Mouse (Mus musculus) retina, embryonic 14.5 days (tissue): ENCODE measurements around the gene Olfr448.

Experiments
- DNase-seq: peaks from one replicate; pipeline ENCODE4 v3.0.0-alpha.2; 2015; ENCODE audit warnings: low spot score

Olfr448 gene

DNA sequence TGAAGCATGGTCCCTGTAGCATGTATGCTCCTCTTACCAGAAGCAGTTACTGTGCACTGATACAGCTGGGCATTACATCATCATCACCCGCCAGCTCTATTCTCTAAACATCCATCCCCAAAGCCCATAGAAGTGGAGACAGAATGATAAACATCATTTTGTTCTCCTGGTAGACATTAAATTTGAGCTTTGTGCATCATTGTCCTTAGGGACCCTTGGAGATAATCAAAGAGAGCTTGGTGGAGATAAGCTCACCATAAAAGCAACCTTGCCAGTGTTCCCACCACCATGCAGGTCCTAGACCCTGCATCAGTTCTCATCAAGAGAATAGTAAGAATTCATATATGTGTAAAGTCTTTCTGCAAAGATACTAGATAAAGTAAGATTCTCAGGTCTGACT is at the start of gene Olfr448:
TSS of gene Olfr448 (plus strand) at position 301 of the 400 bp plus-strand sequence.
- DNase-seq = no peak

DNA sequence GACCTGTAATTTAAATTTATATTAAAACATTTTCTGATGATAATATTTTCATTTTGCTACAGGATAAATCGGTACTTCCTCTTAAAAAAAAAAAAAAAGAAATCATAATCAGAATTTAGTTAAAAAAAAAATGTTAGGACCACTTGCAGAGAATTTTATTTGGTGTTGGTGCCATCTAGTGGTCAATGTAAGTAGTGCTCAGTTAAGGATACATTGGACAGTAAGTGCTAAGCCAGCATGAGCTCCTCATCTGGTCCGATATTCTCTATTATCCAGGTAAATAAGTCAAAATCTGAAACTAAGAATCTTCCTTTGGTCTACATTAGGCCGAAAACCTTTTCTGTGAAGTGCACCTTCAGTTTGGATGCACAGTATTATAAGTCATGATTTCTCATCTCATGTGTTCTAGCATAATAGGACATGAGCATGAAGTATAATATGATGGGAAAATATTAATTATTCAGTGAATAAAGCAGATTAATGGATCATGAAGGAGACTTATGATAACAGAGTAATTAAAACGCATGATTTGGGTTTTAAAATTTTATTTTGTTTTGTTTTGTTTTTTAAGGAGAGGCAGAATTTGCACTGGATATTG is 29.9 kb upstream of the Olfr448 start:
- DNase-seq = peak; percentile 84

DNA sequence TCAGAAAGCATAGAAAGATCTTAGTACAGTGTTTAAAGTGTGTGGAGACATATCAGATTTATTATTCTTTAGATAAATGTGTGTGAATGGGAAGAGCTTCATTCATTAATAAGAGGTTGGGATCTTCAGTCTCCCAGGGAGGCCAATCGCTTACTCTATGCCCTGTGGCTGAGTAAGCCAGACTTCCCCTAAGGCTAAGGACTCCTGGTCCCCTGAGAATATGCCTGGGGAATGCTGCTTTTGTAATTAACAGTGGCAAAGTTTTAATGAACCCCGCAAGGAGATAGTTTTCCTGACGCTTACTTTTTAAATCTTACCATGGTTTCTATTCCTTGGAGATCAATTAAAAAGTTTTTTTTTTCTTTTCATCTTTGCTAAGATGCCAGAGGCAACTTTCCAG is 20.5 kb upstream of the Olfr448 start:
- DNase-seq = no peak

DNA sequence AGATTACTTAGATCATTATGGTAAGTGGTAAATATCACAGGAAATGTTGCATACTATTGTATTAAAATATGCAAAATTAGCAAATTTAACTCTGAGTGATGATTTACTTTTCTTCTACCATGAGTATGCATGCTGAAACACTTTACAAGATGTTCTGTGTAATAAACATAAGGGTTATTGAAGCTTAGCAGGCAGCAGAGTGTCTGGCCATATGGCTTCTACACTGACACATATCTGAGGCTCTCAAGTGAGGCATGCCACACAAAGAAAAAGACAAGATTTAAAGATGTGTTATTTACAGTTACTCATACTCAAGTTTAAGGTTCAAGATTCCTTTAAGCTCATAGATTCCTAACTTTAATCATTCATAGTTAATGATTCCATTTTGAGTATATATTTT is 13.9 kb upstream of the Olfr448 start:
- no peak for DNase-seq

DNA sequence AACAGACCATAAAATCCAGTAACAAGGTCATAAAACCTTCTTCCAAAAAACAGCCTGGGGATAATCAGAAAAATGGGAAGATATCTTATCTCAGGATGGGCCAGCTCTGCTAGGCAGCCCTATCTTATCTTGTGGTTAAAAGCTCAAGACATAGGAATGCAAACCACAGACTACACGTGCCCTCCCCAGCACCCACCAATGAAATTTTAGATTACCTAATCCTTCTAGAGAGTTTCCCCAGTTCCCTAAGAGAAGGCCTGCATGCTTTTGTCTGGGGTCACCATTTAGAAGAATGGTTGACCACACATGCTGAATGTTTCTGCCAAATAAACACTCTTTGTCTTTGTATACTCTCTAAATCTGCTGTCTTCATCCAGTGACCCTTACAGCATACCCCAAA is 10.1 kb downstream of the Olfr448 start:
- DNase-seq = no peak

DNA sequence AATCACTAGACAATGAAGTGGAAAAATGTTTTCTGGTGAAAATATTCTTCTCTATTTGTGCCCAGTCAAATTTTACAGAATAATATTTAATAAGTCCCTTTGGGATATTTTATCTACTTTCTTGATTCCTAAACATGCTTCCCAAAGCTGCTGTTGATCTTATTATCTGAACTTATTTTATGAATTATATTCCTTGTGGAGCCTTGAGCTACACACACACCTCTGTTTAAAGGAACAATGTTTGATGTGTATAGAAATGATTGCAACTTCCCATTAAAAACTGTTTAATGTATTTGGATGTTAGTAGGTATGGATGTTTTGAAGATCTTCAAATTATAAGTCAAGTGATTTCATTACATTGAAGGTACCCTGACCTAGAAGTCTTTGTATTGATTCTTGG is 18.3 kb downstream of the Olfr448 start, which contains the start of gene Olfr447:
TSS of gene Olfr447 (plus strand) at position 301 of the 400 bp plus-strand sequence.
- DNase-seq = no peak

DNA sequence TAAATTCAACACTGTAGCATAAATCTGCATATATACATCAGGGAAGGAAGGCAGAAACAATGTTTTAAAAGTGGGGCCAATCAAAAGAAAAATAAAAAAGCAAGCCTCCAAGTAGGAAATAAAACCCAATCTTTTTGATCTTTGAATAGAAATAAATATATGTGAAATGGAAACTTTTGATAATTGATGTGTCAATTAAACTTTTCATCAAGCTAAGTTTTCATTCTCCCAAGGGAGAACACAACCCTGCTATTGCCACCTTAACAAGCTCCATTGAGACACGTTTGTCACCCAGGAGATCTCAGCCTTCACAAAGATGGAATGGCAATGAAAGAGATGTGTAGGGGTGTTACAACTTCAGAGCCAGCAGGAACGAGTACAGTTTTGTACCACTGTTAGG is 30.8 kb downstream of the Olfr448 start, which contains the start of gene Olfr446:
TSS of gene Olfr446 (plus strand) at position 301 of the 400 bp plus-strand sequence.
- no peak for DNase-seq
